Mouse (Mus musculus) bone marrow, adult 2 months (tissue): ENCODE data around the gene Suds3.

Experiments
- CTCF ChIP-seq: fragments of 200-500 bp; IDR thresholded peaks from 2 replicates; pipeline ENCODE4 v1.5.1; 2011; ENCODE audit warnings: low read length, control low read depth; ENCODE audit not compliant: control insufficient read depth, insufficient read depth
- POLR2A ChIP-seq: fragments of 200-500 bp; IDR thresholded peaks from 2 replicates; pipeline ENCODE4 v1.6.1; 2011; ENCODE audit warnings: low read depth, mild to moderate bottlenecking, control low read depth, low read length, borderline replicate concordance; ENCODE audit not compliant: control insufficient read depth

DNA sequence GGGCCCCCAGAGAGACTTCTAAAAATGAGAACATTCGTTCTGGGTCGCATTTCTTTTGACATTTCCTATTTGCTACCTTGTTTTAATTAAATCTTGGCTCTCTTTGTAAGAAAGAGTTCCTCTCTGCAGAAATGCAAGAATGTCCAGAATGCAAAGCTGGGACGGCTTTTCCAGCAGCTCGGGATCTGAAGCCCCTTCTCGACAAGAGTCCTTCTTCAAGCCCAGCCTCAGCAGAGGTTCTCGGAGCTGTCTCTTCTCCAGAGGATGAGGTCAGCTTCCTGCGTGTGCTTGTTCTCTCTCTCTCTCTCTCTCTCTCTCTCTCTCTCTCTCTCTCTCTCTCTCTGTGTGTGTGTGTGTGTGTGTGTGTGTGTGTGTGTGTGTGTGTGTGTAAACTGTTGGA lies 1.8 kb upstream of the Suds3 start:
- TF ChIP-seq CTCF (no peak), POLR2A (no peak)
